Mouse (Mus musculus): ENCODE measurements around the gene Mcm2. TPM values are rescaled to one million over a fixed set of nuclear protein-coding genes. Genes with fewer than 3 reads are reported as not detected.

The Mcm2 gene
- 1 to 10 TPM; 6.6 to 7.5 TPM for total RNA-seq (2021)
- long read RNA-seq, experiment 1, transcript Mcm2-201 (16 exons, 3,371 nt), result major isoform, 10 of 19 reads
- long read RNA-seq, experiment 1, partial matches to known transcripts, result 2 of 19 reads
- long read RNA-seq, experiment 1, other reads (novel, unspliced or antisense), result 7 of 19 reads
- long read RNA-seq, experiment 2, transcript Mcm2-201 (16 exons, 3,371 nt), result major isoform, 8 of 14 reads
- long read RNA-seq, experiment 2, partial matches to known transcripts, result 5 of 14 reads
- long read RNA-seq, experiment 2, other reads (novel, unspliced or antisense), result 1 of 14 reads

DNA sequence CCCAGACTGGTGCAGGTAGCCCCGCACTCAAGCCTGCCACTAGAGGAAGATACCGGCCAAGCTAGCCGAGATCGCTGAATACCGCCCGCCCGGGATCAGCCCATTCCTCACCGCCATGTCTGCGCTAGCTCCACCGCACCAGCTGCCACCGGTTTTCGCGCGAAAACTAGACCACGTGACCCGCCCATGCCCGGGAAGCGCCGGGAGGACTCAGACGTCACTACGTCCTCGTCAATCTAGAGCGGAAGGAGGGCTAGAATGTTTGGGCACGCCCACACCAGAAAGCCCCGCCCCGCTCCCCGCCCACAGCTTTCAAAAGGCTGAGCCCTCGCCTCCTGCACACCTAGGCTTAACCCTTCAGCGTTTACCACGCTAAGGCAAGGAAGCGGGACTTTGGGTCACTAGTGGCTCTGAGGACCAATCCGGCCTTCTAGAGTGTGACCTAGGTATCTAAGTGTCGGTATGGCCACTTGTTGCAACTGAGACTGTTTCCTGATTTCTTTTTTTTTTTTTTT is at the start of gene Mcm2:
Mcm2 (minus strand) TSS at position 247 of the 515 bp plus-strand sequence.
- peak; percentile 96 for DNase-seq
- H3K27ac ChIP-seq, result peak within 1 kb of the TSS; percentile 76
- intact Hi-C loops (cut with DNase I), result no loop called here
- H3K4me3 ChIP-seq, result peak within 1 kb of the TSS; percentile 76
- TF ChIP-seq CTCF (IDR thresholded peaks at IDR 0.05), result no peak

- no peak for TF ChIP-seq CTCF (IDR thresholded peaks at IDR 0.05)
- no peak overlapping the region for H3K4me3 ChIP-seq
- H3K27ac ChIP-seq, result no peak overlapping the region
- intact Hi-C loops (cut with DNase I), result no loop called here
- DNase-seq, result no peak
These were observed 49.2 kb upstream of the Mcm2 start for GRCm38 (mm10) chr6:88947771-88948170.

DNA sequence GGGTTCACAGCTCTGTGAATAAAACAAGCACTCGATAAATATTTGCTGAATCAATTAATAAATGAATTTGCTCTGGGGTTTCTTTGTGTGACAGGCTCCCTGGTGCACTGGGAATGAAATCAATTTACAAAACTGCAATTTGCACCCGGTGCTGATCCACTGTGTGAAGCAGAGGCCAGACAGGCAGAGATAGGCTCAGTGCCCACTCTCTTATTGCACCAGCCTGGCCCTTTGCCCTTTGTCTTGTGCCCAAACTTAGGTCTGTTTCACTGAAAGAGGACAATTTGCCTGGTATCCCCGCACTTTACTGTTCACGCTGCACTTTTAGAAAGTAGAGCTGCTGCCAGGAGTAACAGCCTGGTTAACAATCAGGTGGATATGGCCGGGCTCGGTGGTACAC is 47.9 kb upstream of the Mcm2 start:
- no peak overlapping the region for H3K27ac ChIP-seq
- intact Hi-C loops (cut with DNase I), result no loop called here
- no peak for TF ChIP-seq CTCF (IDR thresholded peaks at IDR 0.05)
- H3K4me3 ChIP-seq, result no peak overlapping the region
- no peak for DNase-seq

GRCm38 (mm10) chr6:88943666-88944065 is 45.1 kb upstream of the Mcm2 start:
- intact Hi-C loops (cut with DNase I), result no loop called here
- no peak for DNase-seq
- peak overlapping the region; percentile 35; the same call in 1 of the 2 replicates for H3K27ac ChIP-seq
- no peak overlapping the region for H3K4me3 ChIP-seq
- no peak for TF ChIP-seq CTCF (IDR thresholded peaks at IDR 0.05)

GRCm38 (mm10) chr6:88942595-88942994 is 44.0 kb upstream of the Mcm2 start:
- Histone ChIP-seq H3K4me3 (peak overlapping the region; percentile 29), H3K27ac (peak overlapping the region; percentile 96)
- no peak for DNase-seq
- no peak for TF ChIP-seq CTCF (IDR thresholded peaks at IDR 0.05)
- intact Hi-C loops (cut with DNase I), result no loop called here

DNA sequence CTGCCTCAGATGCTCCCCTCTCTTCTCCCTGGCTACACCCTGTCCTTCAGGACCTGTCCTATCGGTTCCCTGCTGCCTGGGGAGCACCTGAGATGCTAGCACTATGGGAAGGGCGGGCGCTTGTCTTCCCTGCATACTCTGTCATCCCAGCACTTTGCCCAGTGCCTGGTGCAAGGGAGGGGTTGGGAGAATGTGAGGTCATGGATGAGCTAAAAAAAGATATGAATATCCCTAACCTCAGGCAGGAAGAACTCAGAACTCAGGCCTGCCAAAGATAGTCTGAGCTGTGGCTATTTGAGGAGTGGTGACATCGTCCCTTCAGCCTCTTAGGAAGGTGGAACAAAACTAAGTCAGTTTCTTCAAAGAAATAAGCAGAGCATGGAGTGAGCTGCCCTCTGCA is 43.0 kb upstream of the Mcm2 start:
- TF ChIP-seq CTCF (IDR thresholded peaks at IDR 0.05), result no peak
- peak overlapping the region; percentile 69 for H3K4me3 ChIP-seq
- intact Hi-C loops (cut with DNase I), result no loop called here
- H3K27ac ChIP-seq, result peak overlapping the region; percentile 96
- peak; percentile 77 for DNase-seq

- peak; percentile 65 for DNase-seq
- intact Hi-C loops (cut with DNase I), result no loop called here
- TF ChIP-seq CTCF (IDR thresholded peaks at IDR 0.05), result no peak
- Histone ChIP-seq H3K4me3 (peak overlapping the region; percentile 69), H3K27ac (peak overlapping the region; percentile 96)
These were observed 41.7 kb upstream of the Mcm2 start for GRCm38 (mm10) chr6:88940090-88940916.

DNA sequence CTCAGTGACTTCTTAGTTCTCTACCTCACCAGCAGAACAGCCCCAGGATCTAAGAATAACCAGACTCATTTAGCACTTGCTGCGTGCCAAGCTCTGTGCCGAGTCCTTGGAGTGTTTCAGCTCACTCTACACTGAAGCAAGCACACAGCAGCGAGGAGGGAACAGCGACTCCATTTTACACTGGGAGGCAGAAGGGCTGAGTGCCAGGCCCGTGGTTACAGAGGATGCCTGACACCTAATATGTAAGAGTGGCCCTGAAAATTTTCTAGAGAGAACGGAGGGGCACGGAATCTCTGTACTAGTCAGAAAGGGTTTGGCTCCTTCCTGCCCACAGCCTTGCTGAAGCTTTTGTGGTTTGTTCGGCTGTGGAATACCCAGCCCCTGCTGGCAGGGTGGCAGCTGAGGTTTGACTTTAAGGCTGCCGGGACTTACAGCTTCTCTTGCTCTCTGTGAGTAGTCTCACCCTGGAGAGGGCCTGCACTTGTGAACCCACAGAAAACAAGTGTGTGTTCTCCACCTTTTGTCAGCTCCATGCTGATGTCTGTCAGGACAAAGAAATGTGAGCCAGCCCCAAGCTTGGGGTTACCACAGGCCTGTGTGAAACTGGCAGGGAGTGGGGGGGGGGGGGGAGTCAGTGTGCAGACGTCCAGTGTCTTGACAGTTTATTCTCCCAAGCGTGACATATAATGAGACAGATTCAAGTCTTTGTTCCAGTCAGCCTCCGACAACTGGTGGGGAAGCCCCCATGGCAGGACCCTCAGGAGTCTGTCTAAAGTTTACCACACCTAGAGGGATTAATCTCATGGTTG is 40.9 kb upstream of the Mcm2 start:
- Histone ChIP-seq H3K4me3 (peak overlapping the region; percentile 69), H3K27ac (peak overlapping the region; percentile 96)
- peak; percentile 5; the same call in 1 of the 2 replicates for TF ChIP-seq CTCF (IDR thresholded peaks at IDR 0.05)
- DNase-seq, result peak; percentile 82
- intact Hi-C loops (cut with DNase I), result loop anchor here (5.0 kb wide), 2 partner anchors 298 to 423 kb away; partner anchors contain the start of gene Plxna1

GRCm38 (mm10) chr6:88938664-88939055 is 40.1 kb upstream of the Mcm2 start:
- Histone ChIP-seq H3K4me3 (0 out of 2 replicates have a peak overlapping the region, but pooled peaks have one; percentile 69), H3K27ac (peak overlapping the region; percentile 96)
- intact Hi-C loops (cut with DNase I), result loop anchor here (5.0 kb wide), 2 partner anchors 299 to 424 kb away; partner anchors contain the start of gene Plxna1
- no peak for DNase-seq
- TF ChIP-seq CTCF (IDR thresholded peaks at IDR 0.05), result no peak

- DNase-seq, result no peak
- intact Hi-C loops (cut with DNase I), result loop anchor here (5.0 kb wide), 2 partner anchors 299 to 424 kb away; partner anchors contain the start of gene Plxna1
- TF ChIP-seq CTCF (IDR thresholded peaks at IDR 0.05), result no peak
- Histone ChIP-seq H3K4me3 (no peak overlapping the region), H3K27ac (peak overlapping the region; percentile 96)
These were observed 39.5 kb upstream of the Mcm2 start for GRCm38 (mm10) chr6:88937971-88938663.

- no peak for DNase-seq
- intact Hi-C loops (cut with DNase I), result loop anchor here (5.0 kb wide), 2 partner anchors 300 to 425 kb away; partner anchors contain the start of gene Plxna1
- TF ChIP-seq CTCF (IDR thresholded peaks at IDR 0.05), result no peak
- Histone ChIP-seq H3K27ac (no peak overlapping the region), H3K4me3 (no peak overlapping the region)
These were observed 38.6 kb upstream of the Mcm2 start for GRCm38 (mm10) chr6:88937214-88937549.

All from gastrocnemius, adult 2 months (tissue).